Mouse (Mus musculus) liver, adult 2 months (tissue): ENCODE data around the gene Gcnt2.

Source experiments
- CTCF ChIP-seq: fragments of 200-500 bp; IDR thresholded peaks from 2 replicates; pipeline ENCODE4 v1.5.1; 2011; ENCODE audit warnings: low read depth, low read length, control low read depth
- POLR2A ChIP-seq: fragments of 200-500 bp; IDR thresholded peaks from 2 replicates; pipeline ENCODE4 v1.6.1; 2011; ENCODE audit warnings: low read length, control low read depth; ENCODE audit not compliant: insufficient read depth; ENCODE audit errors: extremely low read depth

- TF ChIP-seq CTCF = no peak
- TF ChIP-seq POLR2A = no peak
Measured at GRCm38 (mm10) chr13:40934341-40934740, 74.8 kb downstream of the Gcnt2 start.
